Mouse (Mus musculus): ENCODE measurements around the gene Capn7.

Gene Capn7

DNA sequence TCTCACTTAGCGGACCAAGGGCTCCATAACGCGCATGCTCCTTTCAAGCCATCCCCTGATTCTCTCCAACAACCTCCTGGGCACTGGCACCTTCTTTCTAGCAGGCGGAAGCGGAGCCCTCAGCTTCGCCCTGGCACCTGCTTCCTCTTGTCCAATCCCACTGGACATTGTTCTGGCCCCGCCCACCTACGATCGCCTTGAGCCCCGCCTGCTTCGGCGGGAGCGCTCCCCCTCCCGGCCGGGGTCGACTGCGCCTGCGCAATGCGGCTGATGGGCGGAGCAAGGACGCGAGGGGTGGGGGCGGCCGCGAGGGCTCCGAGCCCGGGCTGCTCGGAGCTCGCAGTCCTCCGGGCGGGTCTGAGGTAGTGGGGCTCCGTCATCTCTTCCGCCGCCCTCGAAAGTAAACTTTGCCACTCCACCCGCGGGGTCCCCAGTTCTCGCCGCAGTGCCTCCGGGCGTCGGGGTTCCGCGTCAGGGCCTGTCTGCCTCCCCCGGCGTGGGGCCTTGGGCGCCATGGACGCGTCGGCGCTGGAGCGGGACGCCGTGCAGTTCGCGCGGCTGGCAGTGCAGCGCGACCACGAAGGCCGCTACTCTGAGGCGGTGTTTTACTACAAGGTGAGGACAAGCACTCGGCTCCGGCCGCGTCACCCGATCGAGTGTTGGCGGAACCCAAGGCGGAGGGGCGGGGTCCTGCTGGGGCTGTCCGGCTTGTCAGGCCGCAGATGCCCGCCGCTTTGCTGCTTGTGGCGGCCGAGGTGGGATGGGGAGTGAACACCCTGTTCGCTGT is at the start of gene Capn7:
Capn7 (plus strand) TSS at position 270 of the 787 bp plus-strand sequence.
- DNase-seq (ENCODE audit: low read depth), result peak; percentile 98

GRCm38 (mm10) chr14:31313192-31313591 is 23.2 kb upstream of the Capn7 start:
- DNase-seq (ENCODE audit: low read depth), result no peak

DNA sequence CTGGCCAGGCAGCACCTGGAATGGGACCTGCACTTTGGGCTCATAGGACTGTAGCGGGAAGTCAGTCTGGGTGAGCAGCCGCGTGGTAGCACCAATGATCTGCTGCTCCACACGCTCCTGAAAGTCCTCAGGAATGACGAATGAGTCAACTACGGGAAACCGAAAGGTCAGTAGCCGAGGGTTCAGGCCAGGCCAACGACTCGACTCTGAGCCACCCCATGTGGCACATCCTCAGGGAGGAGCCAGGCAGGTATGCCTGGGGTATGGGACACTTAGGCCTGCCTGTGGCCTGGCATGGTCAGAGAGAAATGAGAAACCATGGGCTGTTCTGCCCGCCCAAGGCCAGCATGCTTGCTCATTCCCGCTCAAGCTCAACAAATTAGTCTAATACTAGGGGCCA is 19.8 kb upstream of the Capn7 start:
- DNase-seq (ENCODE audit: low read depth), result no peak

DNA sequence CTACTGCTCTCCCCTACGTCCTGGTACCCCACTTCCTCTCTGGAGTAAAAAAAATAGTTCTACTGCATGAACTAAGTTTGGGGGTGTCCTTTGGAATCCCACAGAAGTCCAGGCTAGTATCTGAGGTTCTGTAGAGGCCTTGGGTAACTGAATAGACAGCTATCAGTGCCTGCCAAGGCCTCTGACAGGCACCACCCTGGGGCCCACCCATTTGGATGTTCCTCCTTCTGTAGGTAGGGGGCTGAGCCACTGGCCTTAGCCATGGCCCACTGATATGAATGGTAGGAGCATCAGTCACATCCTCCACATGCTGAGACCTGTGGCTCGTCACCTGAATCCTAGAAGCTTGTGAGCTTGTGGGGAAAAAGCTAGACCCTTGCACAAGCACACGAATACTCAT is 18.7 kb upstream of the Capn7 start:
- no peak for DNase-seq (ENCODE audit: low read depth)

- no peak for DNase-seq (ENCODE audit: low read depth)
Measured at GRCm38 (mm10) chr14:31319546-31319945, 16.9 kb upstream of the Capn7 start.

GRCm38 (mm10) chr14:31321181-31321580 is 15.3 kb upstream of the Capn7 start:
- no peak for DNase-seq (ENCODE audit: low read depth)

GRCm38 (mm10) chr14:31322191-31322590 is 14.2 kb upstream of the Capn7 start:
- no peak for DNase-seq (ENCODE audit: low read depth)

GRCm38 (mm10) chr14:31323189-31323588 is 13.2 kb upstream of the Capn7 start:
- DNase-seq (ENCODE audit: low read depth), result no peak

- DNase-seq (ENCODE audit: low read depth), result no peak
Measured at GRCm38 (mm10) chr14:31323849-31324792, 12.3 kb upstream of the Capn7 start, which contains the start of gene Dnah1. TSS of gene Dnah1 (minus strand) at chr14:31323896.

DNA sequence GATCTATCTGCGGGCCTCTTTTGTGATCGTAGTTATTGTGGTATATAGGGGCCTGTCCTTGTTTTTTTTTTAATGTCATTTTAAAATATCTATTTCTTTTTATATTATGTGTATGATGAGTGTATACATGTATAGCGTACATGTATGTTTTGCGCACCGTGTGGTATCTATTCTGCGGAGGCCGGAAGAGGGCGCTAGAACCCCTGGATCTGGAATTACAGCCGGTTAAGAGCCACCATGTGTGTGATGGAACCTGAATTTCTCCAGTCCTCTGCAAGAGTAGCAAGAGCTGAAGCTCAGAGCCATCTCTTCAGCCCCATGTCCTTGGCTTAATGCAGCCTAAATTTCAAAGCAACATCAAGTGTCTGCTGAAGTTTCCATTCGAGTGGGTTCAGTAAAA is 11.6 kb upstream of the Capn7 start:
- DNase-seq (ENCODE audit: low read depth), result no peak

DNA sequence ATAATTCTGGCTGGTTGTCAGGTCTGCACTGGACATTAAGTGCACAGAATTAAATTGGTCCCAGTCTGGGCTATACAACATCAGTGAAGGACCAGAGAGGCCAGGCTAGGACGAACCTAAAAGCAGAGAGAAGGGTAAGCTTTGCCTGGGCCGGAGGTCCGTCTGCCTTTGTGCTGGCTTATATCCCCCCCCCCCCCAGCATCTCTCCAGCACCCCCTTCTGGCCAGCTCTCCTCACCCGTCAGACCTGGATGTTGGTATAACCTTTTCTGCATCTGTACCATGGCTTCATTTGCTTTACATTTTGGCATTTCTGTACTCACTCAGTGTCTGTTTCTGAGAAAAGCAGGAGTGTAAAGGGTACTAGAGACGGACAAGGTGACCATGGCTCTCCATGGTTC is 10.9 kb upstream of the Capn7 start:
- no peak for DNase-seq (ENCODE audit: low read depth)

- DNase-seq (ENCODE audit: low read depth), result no peak
Measured at GRCm38 (mm10) chr14:31326770-31327169, 9.7 kb upstream of the Capn7 start.

- no peak for DNase-seq (ENCODE audit: low read depth)
Measured at GRCm38 (mm10) chr14:31327196-31327595, 9.2 kb upstream of the Capn7 start.

GRCm38 (mm10) chr14:31327681-31328080 is 8.8 kb upstream of the Capn7 start:
- DNase-seq (ENCODE audit: low read depth), result no peak

- no peak for DNase-seq (ENCODE audit: low read depth)
Measured at GRCm38 (mm10) chr14:31329741-31330140, 6.7 kb upstream of the Capn7 start.

GRCm38 (mm10) chr14:31330957-31331356 is 5.5 kb upstream of the Capn7 start:
- DNase-seq (ENCODE audit: low read depth), result no peak

- no peak for DNase-seq (ENCODE audit: low read depth)
Measured at GRCm38 (mm10) chr14:31335765-31336164, 673 bp upstream of the Capn7 start.

DNA sequence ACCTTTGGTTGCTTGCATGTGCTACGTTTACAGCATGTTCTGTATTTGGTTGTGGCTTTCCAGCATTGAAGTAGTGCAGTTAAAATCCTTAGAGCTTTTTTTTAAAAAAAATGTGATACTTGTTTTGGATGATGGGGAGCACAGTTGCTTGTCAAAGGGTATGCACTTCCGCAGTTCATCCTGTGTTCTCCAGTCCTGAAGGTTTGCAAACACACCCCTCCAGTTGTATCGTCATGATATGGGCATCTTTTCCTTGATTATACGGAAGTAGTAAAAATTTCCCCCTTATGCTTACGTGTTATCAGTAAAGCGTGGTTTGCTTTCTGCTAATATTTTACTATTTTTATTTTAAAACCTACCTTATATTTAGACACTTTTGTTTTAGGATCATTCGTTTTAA is 968 bp downstream of the Capn7 start:
- no peak for DNase-seq (ENCODE audit: low read depth)

DNA sequence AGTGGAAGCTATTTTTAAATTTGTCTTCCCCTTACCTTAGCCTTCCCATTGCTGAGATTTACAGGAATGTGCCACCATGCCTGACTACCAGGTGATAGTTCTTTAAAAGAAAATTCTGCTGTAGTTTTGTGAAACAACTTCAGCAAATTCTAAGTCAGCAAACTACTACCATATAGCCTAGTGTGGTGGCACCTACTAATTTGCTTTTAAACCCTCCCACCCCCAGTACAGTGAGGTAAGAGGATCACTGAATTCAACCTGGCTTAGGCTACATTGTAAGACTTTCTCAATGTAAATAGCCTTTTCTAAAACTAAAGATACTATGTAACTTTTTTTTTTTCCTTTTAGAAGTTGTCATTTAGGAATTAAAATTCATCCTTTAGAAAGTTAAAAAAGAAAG is 1.5 kb downstream of the Capn7 start:
- no peak for DNase-seq (ENCODE audit: low read depth)

DNA sequence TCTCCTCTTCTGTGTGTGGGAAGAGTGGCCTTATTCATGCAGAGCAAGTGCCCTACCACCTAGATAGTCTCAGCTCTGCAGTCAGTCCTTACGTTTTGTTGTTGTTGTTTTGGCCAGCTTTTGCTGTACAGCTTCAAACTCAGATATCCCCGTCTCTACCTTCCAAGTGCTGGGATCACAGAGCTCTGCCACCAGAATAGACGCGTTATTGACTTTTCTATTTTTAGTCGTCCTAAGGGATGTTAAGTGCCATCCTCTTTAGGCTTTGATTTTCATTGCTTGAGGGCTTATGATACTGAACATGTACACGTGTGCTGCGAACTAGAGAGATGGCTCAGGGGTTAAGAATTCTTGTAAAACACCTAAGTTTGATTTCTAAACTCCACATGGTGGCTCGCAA is 6.8 kb downstream of the Capn7 start:
- no peak for DNase-seq (ENCODE audit: low read depth)

DNA sequence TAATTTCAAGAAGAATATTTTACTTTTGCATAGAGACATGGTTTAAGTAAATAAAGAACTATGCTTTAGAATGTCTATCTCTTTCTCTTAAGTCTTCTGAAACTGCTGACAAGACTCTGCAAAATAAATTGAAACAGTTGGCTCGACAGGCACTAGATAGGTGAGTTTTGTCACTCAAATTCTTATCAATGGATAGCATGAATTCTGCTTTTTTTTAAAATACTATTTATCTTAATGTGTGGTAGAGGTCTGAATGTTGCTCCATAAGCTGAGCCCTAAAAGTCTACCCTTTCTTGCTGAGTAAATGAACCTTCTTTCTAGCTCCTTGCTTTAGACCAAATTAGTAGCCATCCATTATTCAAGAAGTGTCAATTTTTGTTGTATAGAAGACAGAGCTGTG is 8.9 kb downstream of the Capn7 start:
- no peak for DNase-seq (ENCODE audit: low read depth)

- no peak for DNase-seq (ENCODE audit: low read depth)
Measured at GRCm38 (mm10) chr14:31362236-31362635, 25.8 kb downstream of the Capn7 start.

GRCm38 (mm10) chr14:31364589-31364988 is 28.2 kb downstream of the Capn7 start:
- DNase-seq (ENCODE audit: low read depth), result peak; percentile 47

All from c-Kit-positive CD71-positive TER-119-negative erythroid progenitor cells, embryonic 14.5 days (primary cell).